Mouse (Mus musculus): ENCODE data around the gene Nudt10. TPM values are rescaled to one million over a fixed set of nuclear protein-coding genes. Genes with fewer than 3 reads are reported as not detected.
A peak's percentile ranks its signal among the peaks of the same experiment; 100 is the strongest.
"Not testable (repeated sequence)": the region's sequence is repeated elsewhere in the genome, so short reads cannot be mapped to it uniquely, and the experiment has no call there.

Gene Nudt10
- polyA plus RNA-seq (2015; fragmentation: Nextera tagmentation; extraction: Ambion mirVana) = 49.0 and 51.4 TPM in 2 replicates

- 12% methylated on average over 5 of the region's 116 CpGs for WGBS
- Histone ChIP-seq H3K4me2 (peak within 1 kb of the TSS; percentile 56), H3K27ac (replicated peaks) (peak within 1 kb of the TSS; percentile 68), H3K9ac (0 out of 2 replicates have a peak within 1 kb of the TSS, but pooled peaks have one; percentile 22), H3K4me3 (peak within 1 kb of the TSS; percentile 40)
- not testable (repeated sequence) for H3K36me3 ChIP-seq; H3K27me3 ChIP-seq; H3K9me3 ChIP-seq; H3K4me1 ChIP-seq (replicated peaks)
- ATAC-seq (ENCODE audit: low FRiP score, low read depth) = peak; percentile 91
Measured at GRCm38 (mm10) chrX:6172823-6173640, at the start of gene Nudt10. Gene Nudt10 (minus strand): TSS chrX:6173015.

- not testable (repeated sequence) for H3K36me3 ChIP-seq; H3K9me3 ChIP-seq; H3K4me1 ChIP-seq (replicated peaks); H3K27me3 ChIP-seq
- Histone ChIP-seq H3K9ac (0 out of 2 replicates have a peak overlapping the region, but pooled peaks have one; percentile 22), H3K4me3 (peak overlapping the region; percentile 40), H3K27ac (replicated peaks) (peak overlapping the region; percentile 68), H3K4me2 (peak overlapping the region; percentile 56)
- peak; percentile 58 for ATAC-seq (ENCODE audit: low FRiP score, low read depth)
- WGBS = 18% methylated on average over 12 of the region's 64 CpGs
Measured at GRCm38 (mm10) chrX:6172136-6172822, 536 bp downstream of the Nudt10 start.

GRCm38 (mm10) chrX:6171718-6172117 lies 1.1 kb downstream of the Nudt10 start:
- Histone ChIP-seq H3K27ac (replicated peaks) (peak overlapping the region; percentile 55; the same call in 1 of the 2 replicates), H3K9ac (0 out of 2 replicates have a peak overlapping the region, but pooled peaks have one; percentile 4), H3K4me1 (replicated peaks) (peaks cover 2% of the 10 kb centered on the region; the same call in 1 of the 2 replicates), H3K4me3 (peak overlapping the region; percentile 40), H3K27me3 (no peaks in the 10 kb centered on the region), H3K9me3 (no peaks in the 10 kb centered on the region), H3K4me2 (peak overlapping the region; percentile 56), H3K36me3 (no peaks in the 10 kb centered on the region)
- no peak for ATAC-seq (ENCODE audit: low FRiP score, low read depth)
- WGBS = 27% methylated on average over 9 of the region's 12 CpGs

Other genes with a start within 250 kb of the Nudt10 start
- 23.2 and 24.9 TPM in 2 replicates for gene Nudt11, start 125.6 kb downstream of the Nudt10 start, polyA plus RNA-seq (2015; fragmentation: Nextera tagmentation; extraction: Ambion mirVana)
- gene AU022751, start 89.6 kb downstream of the Nudt10 start, polyA plus RNA-seq (2015; fragmentation: Nextera tagmentation; extraction: Ambion mirVana) = 0.14 TPM in 1 of 2 replicates, not detected in the other
- 0.14 and 0.25 TPM in 2 replicates for gene Bmp15, start 147.7 kb upstream of the Nudt10 start, polyA plus RNA-seq (2015; fragmentation: Nextera tagmentation; extraction: Ambion mirVana)
- 1.4 and 1.7 TPM in 2 replicates for gene Shroom4, start 226.8 kb upstream of the Nudt10 start, polyA plus RNA-seq (2015; fragmentation: Nextera tagmentation; extraction: Ambion mirVana)